Mouse (Mus musculus) liver, adult 2 months (tissue): ENCODE measurements at regions not wholly inside any gene's neighbourhood (a gene's known extent, or its start where the extent isn't known, plus 50 kb on each side); places are given as distances from the start of the nearest gene placed in this dataset.

Experiments used
- DNase-seq: peaks from one replicate; pipeline ENCODE4 v3.0.0-alpha.2; 2011; ENCODE audit warnings: low read depth, low spot score; ENCODE audit errors: extremely low read depth
- H3K27ac ChIP-seq: fragments of 200-500 bp; replicated peaks from 2 replicates; pipeline ENCODE4 v1.5.1; 2012; ENCODE audit warnings: low read depth, mild to moderate bottlenecking, control low read depth, inconsistent platforms, low read length; ENCODE audit not compliant: insufficient read depth
- H3K27me3 ChIP-seq: fragments of 200-500 bp; 2 replicates; pipeline ENCODE4 v1.6.1; 2012; ENCODE audit warnings: mild to moderate bottlenecking, moderate library complexity, low read length, inconsistent platforms; ENCODE audit not compliant: control insufficient read depth, insufficient read depth
- H3K36me3 ChIP-seq: fragments of 200-500 bp; 2 replicates; pipeline ENCODE4 v1.6.1; 2012; ENCODE audit warnings: low read length, inconsistent platforms; ENCODE audit not compliant: control insufficient read depth, insufficient read depth
- H3K4me1 ChIP-seq: fragments of 200-500 bp; 2 replicates; pipeline ENCODE4 v1.6.1; 2011; ENCODE audit warnings: low read length; ENCODE audit not compliant: control insufficient read depth, insufficient read depth
- H3K4me3 ChIP-seq: fragments of 200-500 bp; 2 replicates; pipeline ENCODE4 v1.5.1; 2011; ENCODE audit warnings: low read depth, mild to moderate bottlenecking, control low read depth, low read length, moderate library complexity; ENCODE audit not compliant: insufficient read depth
- H3K79me2 ChIP-seq: fragments of 200-500 bp; 2 replicates; pipeline ENCODE4 v1.6.1; 2012; ENCODE audit warnings: inconsistent platforms, mild to moderate bottlenecking, low read length, moderate library complexity; ENCODE audit not compliant: control insufficient read depth, insufficient read depth
- H3K9ac ChIP-seq: fragments of 200-500 bp; 2 replicates; pipeline ENCODE4 v1.6.1; 2012; ENCODE audit warnings: low read depth, mild to moderate bottlenecking, control low read depth, inconsistent platforms, low read length
- CTCF ChIP-seq: fragments of 200-500 bp; IDR thresholded peaks from 2 replicates; pipeline ENCODE4 v1.5.1; 2011; ENCODE audit warnings: low read depth, low read length, control low read depth
- POLR2A ChIP-seq: fragments of 200-500 bp; IDR thresholded peaks from 2 replicates; pipeline ENCODE4 v1.6.1; 2011; ENCODE audit warnings: low read length, control low read depth; ENCODE audit not compliant: insufficient read depth; ENCODE audit errors: extremely low read depth
- WGBS: fragments of 180-500 bp; shearing (Covaris S2); methylation state at CpG from one replicate; pipeline ENCODE4 v1.1.7; 2018; 5-methylcytosine and 5-hydroxymethylcytosine counted together

DNA sequence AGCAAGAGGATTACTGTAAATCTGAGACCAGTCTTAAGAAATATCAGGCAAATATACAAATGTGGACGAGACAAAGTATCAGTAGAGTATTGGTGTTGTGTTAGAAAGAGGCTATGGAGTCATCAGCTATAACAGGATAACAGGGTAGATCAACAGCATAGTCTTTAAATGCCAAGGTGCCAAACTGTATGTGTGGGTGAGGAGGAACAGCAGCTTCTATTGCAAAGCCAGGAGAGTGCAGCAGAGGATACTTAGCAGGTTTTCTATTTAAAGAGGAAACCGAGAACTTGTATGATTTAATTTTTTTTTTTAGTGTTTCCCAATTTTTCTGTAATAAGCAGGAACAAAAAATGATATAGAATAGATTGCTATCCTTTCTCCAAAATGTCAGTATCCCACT lies 202.7 kb upstream of the Camk1g start:
- no peak overlapping the region for H3K9ac ChIP-seq
- no peaks in the 10 kb centered on the region for H3K27me3 ChIP-seq
- no peaks in the 10 kb centered on the region for H3K79me2 ChIP-seq
- no peaks in the 10 kb centered on the region for H3K4me1 ChIP-seq
- DNase-seq: no peak
- H3K36me3 ChIP-seq: no peaks in the 10 kb centered on the region
- no peak overlapping the region for H3K27ac ChIP-seq
- no peak overlapping the region for H3K4me3 ChIP-seq
- no peak for TF ChIP-seq POLR2A
- TF ChIP-seq CTCF: no peak
- 66% methylated on average over 2 of the region's 2 CpGs for WGBS

GRCm38 (mm10) chr1:193572411-193572810 lies 202.3 kb upstream of the Camk1g start:
- Histone ChIP-seq H3K79me2 (no peaks in the 10 kb centered on the region), H3K36me3 (no peaks in the 10 kb centered on the region), H3K9ac (no peak overlapping the region), H3K27ac (no peak overlapping the region), H3K27me3 (no peaks in the 10 kb centered on the region), H3K4me1 (no peaks in the 10 kb centered on the region), H3K4me3 (no peak overlapping the region)
- TF ChIP-seq CTCF (no peak), POLR2A (no peak)
- WGBS: 92% methylated on average over 3 of the region's 3 CpGs
- DNase-seq: no peak

DNA sequence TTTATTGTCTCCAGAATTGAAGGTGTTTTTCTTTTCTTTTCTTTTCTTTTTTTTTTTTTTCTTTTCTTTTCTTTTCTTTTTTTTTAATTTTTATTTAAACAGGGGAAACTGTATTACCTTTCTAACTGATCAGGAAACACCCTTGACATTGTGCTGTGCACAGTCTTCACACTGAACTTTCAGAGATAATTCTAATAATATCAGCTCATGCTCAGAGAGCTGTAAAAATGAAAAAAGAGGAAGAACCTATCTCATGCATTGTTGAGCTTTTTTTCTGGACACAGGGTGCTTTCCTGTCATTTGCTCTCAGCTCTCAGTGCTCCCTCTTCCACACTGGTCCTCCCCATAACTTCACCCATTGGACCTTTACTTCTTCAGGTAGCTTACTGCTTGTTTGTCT lies 201.0 kb upstream of the Camk1g start:
- no peaks in the 10 kb centered on the region for H3K27me3 ChIP-seq
- DNase-seq: no peak
- no peak for TF ChIP-seq POLR2A
- TF ChIP-seq CTCF: no peak

DNA sequence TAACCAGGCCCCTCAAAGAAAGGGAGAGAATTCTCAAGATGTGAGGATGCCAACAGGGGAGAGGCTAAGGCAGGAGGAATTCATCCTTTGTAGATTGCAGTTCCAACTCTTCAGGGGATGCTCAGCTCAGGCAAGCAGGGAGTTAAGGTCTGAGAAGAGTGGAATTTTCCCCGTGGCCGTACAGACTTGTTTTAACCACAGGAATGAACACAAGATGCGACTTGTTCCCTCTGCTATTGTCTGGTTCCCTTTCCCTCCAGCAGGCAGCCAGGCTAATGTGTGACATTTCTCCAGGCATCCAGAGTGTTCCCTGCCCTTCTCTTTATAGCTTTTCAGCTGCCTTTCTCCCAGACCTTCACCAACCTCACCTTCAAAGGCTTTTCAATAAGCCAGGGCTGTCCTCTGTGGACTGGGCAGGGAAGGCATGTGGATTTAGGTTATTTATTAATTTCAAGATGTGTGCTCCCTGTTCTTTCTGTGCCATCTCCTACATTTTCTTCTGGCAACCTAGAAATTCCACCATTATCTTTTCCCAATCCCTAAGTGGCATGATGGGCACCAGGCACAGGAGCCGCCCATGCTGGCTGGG lies 198.6 kb upstream of the Camk1g start:
- no peak for DNase-seq
- Histone ChIP-seq H3K79me2 (no peaks in the 10 kb centered on the region), H3K36me3 (no peaks in the 10 kb centered on the region), H3K4me1 (0 out of 2 replicates have a peak, but pooled peaks cover 2% of the 10 kb centered on the region), H3K4me3 (no peak overlapping the region), H3K9ac (no peak overlapping the region), H3K27me3 (no peaks in the 10 kb centered on the region), H3K27ac (no peak overlapping the region)
- no peak for TF ChIP-seq POLR2A
- TF ChIP-seq CTCF: no peak
- WGBS: 62% methylated on average over 4 of the region's 4 CpGs

More for the DNA sequence above, 201.0 kb upstream of the Camk1g start:
- Histone ChIP-seq H3K4me1 (0 out of 2 replicates have a peak, but pooled peaks cover 2% of the 10 kb centered on the region), H3K79me2 (no peaks in the 10 kb centered on the region), H3K36me3 (no peaks in the 10 kb centered on the region), H3K4me3 (no peak overlapping the region), H3K27ac (no peak overlapping the region), H3K9ac (no peak overlapping the region)

DNA sequence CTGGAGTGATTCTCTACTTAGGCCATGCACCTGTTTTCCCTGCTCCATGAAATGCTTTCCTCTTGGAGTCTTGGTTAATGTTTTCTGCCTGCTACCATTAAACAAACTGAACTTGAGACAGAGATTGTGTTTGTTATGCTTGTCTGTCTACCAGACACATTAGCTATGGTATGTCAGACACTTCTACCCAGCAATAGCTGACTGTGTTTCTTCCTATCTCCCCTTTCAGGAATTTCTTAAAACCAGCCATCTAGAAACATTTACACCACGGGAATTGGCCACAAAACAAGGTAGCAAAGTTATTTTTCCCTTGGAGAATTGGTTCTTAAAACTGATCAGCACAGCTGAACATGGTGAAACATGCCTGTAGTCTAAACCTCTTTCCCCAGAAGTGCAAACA lies 197.1 kb upstream of the Camk1g start:
- no peak overlapping the region for H3K27ac ChIP-seq
- H3K4me1 ChIP-seq: 0 out of 2 replicates have a peak, but pooled peaks cover 2% of the 10 kb centered on the region
- no peak for TF ChIP-seq POLR2A
- no peak for TF ChIP-seq CTCF
- no peak for DNase-seq
- WGBS: 53% methylated on average over 1 of the region's 1 CpGs
- H3K36me3 ChIP-seq: no peaks in the 10 kb centered on the region
- no peak overlapping the region for H3K4me3 ChIP-seq
- H3K27me3 ChIP-seq: no peaks in the 10 kb centered on the region
- no peaks in the 10 kb centered on the region for H3K79me2 ChIP-seq
- H3K9ac ChIP-seq: no peak overlapping the region

GRCm38 (mm10) chr1:193564225-193564624 lies 194.1 kb upstream of the Camk1g start:
- DNase-seq: no peak
- Histone ChIP-seq H3K9ac (no peak overlapping the region), H3K27me3 (no peaks in the 10 kb centered on the region), H3K36me3 (no peaks in the 10 kb centered on the region), H3K4me1 (0 out of 2 replicates have a peak, but pooled peaks cover 2% of the 10 kb centered on the region), H3K79me2 (no peaks in the 10 kb centered on the region), H3K27ac (no peak overlapping the region), H3K4me3 (no peak overlapping the region)
- TF ChIP-seq POLR2A: no peak
- TF ChIP-seq CTCF: no peak
- WGBS: 79% methylated on average over 3 of the region's 3 CpGs
